Mouse (Mus musculus): ENCODE data around the gene Clcnkb.

- TF ChIP-seq MYOD1 (IDR thresholded peaks at IDR 0.05; ENCODE audit: control insufficient read depth in 1 of 3, insufficient read length in 2 of 3, low read depth in 2 of 3) (peak in 1 of 3 experiments; percentile 6), POLR2A (IDR thresholded peaks at IDR 0.05; ENCODE audit: insufficient read length, low read depth) (no peak)
These were observed 3.8 kb upstream of the Clcnkb start for GRCm38 (mm10) chr4:141419398-141420191.
